Mouse (Mus musculus): ENCODE data around the gene Gm14180.
"Not testable (repeated sequence)": the region's sequence is repeated elsewhere in the genome, so short reads cannot be mapped to it uniquely, and the experiment has no call there.

Gm14180 gene

GRCm38 (mm10) chr11:99734190-99734589 lies at the start of gene Gm14180:
Gene Gm14180 (minus strand): TSS chr11:99734290.
- DNase-seq, result no peak

GRCm38 (mm10) chr11:99780604-99781003 lies 46.5 kb upstream of the Gm14180 start, which contains the start of gene Krtap4-8:
Gene Krtap4-8 (minus strand): TSS chr11:99780704.
- DNase-seq, result no peak

DNA sequence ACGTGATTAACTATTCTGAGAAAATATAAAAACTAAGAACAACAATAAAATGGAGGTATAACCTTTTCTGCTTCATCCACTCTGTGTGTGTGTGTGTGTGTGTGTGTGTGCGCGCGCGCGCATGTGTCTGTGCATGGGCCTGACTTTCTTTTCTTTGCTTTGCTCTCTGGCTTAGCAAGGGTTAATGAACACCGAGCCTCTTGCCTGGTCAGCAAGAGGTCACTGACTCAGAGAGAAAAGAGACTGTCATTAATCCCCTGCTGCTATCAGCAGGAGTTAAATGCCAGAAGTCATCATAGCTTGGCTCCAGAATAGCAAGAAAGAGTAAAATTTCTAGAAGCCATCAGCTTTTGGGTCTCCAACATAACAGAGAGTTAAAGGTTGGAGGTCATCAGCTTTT lies 44.3 kb upstream of the Gm14180 start:
- no peak for DNase-seq

DNA sequence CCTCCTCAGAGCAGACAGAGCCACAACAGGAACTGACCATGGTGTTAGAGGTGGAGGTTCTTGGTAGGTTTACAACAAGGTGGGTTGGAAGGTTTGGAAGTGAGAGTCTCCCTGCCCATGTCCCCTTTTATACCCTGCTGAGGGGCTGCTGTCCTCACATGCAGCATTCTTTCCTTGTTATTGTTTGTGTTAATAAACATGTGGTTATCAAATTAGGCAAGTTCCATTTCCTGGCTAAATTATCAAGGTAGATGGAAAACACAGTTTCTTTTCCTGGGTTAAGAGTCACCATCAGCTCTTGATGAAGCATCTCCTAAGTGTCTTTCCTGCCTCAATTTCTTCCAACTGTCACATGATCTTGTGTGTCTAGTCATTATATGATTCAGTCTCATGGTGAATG lies 38.7 kb upstream of the Gm14180 start, which contains the start of gene Gm11595:
Gene Gm11595, minus strand, starts transcription at position 101 of the 400 bp plus-strand sequence.
- not testable (repeated sequence) for DNase-seq

DNA sequence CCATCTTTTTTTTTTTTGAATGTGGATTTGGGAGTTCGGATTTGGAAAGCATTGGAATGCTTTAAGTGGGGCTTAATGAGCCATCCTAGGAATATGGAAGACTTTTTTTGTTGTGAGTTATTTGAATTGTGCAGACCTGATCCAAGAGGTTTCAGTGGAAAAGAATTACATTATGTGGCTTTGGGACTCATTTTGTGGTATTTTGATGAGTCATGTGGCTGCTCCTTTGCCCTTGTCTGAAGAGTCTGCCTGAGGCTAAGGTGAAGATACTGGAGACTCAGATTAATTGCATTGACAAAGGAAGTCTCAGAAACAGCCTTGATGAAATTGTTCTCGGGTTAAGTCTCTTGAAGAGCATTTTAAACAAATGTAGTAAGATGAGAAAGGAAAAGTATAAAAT lies 34.3 kb upstream of the Gm14180 start:
- DNase-seq, result no peak

DNA sequence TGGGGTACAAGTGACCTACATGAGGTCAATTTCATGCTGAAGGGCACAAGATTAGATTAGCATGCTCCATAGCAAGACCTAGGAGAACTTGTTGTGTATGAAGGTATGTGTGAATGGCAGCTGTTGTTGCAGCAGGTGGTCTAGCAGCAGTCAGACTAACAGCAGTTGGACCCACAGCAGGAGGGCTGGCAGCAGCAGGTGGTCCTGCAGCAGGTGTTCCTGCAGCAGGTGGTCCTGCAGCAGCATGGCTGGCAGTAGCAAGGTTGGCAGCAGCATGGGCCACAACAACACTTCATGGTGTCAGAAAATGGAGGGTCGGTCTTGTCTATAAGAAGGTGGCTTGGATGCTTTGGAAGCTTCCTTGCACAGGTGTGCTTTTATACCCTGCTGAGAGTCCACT lies 24.8 kb upstream of the Gm14180 start:
- DNase-seq, result no peak

GRCm38 (mm10) chr11:99743985-99744384 lies 9.9 kb upstream of the Gm14180 start:
- no peak for DNase-seq

DNA sequence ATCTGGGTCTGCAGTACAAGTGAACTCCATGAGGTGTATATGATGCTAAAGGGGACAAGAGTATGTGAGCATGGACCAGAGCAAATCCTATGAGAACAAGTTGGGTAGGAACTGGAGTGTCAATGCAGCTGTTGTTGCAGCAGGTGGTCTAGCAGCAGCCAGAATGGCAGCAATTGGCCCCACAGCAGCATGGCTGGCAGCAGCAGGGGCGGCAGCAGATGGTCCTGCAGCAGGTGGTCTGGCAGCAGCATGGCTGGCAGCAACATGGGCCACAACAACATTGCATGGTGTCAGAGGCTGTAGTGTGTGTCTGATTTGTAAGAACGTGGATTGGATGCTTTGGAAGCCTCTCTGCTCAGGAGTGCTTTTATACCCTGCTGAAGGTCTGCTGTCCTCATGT lies 10.0 kb downstream of the Gm14180 start:
- DNase-seq, result no peak

- DNase-seq, result no peak
These were observed 15.3 kb downstream of the Gm14180 start for GRCm38 (mm10) chr11:99718759-99719158.

DNA sequence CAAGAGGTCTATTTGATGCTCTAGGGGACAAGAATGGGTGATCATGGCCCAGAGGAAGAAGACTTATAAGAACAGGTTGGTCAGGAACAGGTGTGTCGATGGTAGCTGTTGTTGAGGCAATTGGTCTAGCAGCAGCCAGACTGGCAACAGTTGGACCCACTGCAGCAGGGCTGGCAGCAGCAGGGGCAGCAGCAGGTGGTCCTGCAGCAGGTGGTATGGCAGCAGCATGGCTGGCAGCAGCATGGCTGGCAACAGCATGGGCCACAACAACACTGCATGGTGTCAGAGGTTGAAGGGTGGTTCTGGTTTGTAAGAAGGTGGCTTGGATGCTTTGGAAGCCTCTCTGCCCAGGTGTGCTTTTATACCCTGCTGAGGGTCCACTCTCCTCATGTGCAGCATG lies 43.6 kb downstream of the Gm14180 start, which contains the start of gene Gm14190:
Gene Gm14190, minus strand, starts transcription at position 278 of the 400 bp plus-strand sequence.
- DNase-seq, result no peak

DNA sequence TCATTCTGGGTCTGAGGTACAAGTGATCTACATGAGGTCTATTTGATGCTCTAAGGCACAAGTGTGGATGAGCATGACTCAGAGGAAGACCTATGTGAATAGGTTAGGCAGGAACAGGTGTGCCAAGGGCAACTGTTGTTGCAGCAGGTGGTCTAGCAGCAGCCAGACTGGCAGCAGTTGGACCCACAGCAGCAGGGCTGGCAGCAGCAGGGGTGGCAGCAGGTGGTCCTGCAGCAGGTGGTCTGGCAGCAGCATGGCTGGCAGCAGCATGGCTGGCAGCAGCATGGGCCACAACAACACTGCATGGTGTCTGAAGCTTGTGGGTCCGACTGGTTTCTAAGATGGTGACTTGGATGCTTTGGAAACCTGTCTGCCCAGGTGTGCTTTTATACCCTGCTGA lies 48.9 kb downstream of the Gm14180 start:
- not testable (repeated sequence) for DNase-seq
